11 mouse cellular contexts compared by ENCODE assay signal in genomic region chr5:24713199-24713598, GRCm38 (mm10). TPM values are rescaled to one million over a fixed set of nuclear protein-coding genes. Genes with fewer than 3 reads are reported as not detected.
DNase-seq lines count a peak whose midpoint lies in the region; ATAC-seq and TF ChIP-seq lines count a peak whose summit lies in the region.
"Had no signal": no experiment of that assay in that cellular context is flagged by ENCODE, and none has a peak within 500 bp of the region (broad histone marks: within the 10 kb centered on the region; RNA-seq: fewer than 3 reads in every experiment).

No protein-coding gene starts in this region.

- DNase-seq in forebrain, embryonic 11.5 days (ENCODE audit: low spot score) = no peak
- DNase-seq in left cerebral cortex, postnatal 14 days (ENCODE audit: low spot score in 2 of 2) = peak; percentile 15 to 38
- DNase-seq in left cerebral cortex, adult 8-10 months (ENCODE audit: low spot score in 2 of 2) = no peak
- peak; percentile 48 to 79 for DNase-seq in layer of hippocampus, postnatal 14 days (ENCODE audit: low spot score in 2 of 2)
- no peak for DNase-seq in spleen, adult 12 weeks (ENCODE audit: low spot score)

- no peak for TF ChIP-seq CTCF in intestine, postnatal 0 days (IDR thresholded peaks at IDR 0.05; ENCODE audit: low read depth)

- ATAC-seq in forebrain, embryonic 15.5 days (replicated peaks) = peak; percentile 56; the same call in 1 of the 2 replicates
- no peak for ATAC-seq in forebrain, embryonic 11.5 days (replicated peaks; ENCODE audit: low FRiP score)
- ATAC-seq in cerebellum, adult (ENCODE audit: insufficient number of reproducible peaks, low FRiP score, low TSS enrichment) = peak; percentile 77
- ATAC-seq in intestine, postnatal 0 days = no peak

- H3K4me3 ChIP-seq in forebrain, embryonic 15.5 days = no peak overlapping the region
- no peak overlapping the region for H3K4me3 ChIP-seq in forebrain, embryonic 11.5 days (ENCODE audit: low read depth, low read length)
- H3K4me3 ChIP-seq in intestine, postnatal 0 days (ENCODE audit: low read depth, low read length) = no peak overlapping the region

- H3K9ac ChIP-seq in forebrain, embryonic 15.5 days (replicated peaks) = no peak overlapping the region
- no peak overlapping the region for H3K9ac ChIP-seq in forebrain, embryonic 11.5 days (ENCODE audit: low read length)
- no peak overlapping the region for H3K9ac ChIP-seq in intestine, postnatal 0 days (ENCODE audit: low read depth, low read length)

- no peaks in the 10 kb centered on the region for H3K27me3 ChIP-seq in forebrain, embryonic 15.5 days
- no peaks in the 10 kb centered on the region for H3K27me3 ChIP-seq in forebrain, embryonic 11.5 days (ENCODE audit: control insufficient read depth, insufficient read depth, low read length)
- no peaks in the 10 kb centered on the region for H3K27me3 ChIP-seq in intestine, postnatal 0 days (replicated peaks; ENCODE audit: control insufficient read depth, insufficient read depth, low read length)

- intact Hi-C loops in left cerebral cortex, postnatal 14 days (cut with DNase I) = no loop called here

- H3K9me3 ChIP-seq in forebrain, embryonic 15.5 days = no peaks in the 10 kb centered on the region
- H3K9me3 ChIP-seq in forebrain, embryonic 11.5 days (ENCODE audit: control insufficient read depth, low read length) = no peaks in the 10 kb centered on the region
- H3K9me3 ChIP-seq in intestine, postnatal 0 days (ENCODE audit: control insufficient read depth) = no peaks in the 10 kb centered on the region

- H3K36me3 ChIP-seq in forebrain, embryonic 15.5 days = peaks cover 30% of the 10 kb centered on the region
- no peaks in the 10 kb centered on the region; the same call in 1 of the 2 replicates for H3K36me3 ChIP-seq in forebrain, embryonic 11.5 days (ENCODE audit: control insufficient read depth, insufficient read depth, low read length)
- peaks cover 35% of the 10 kb centered on the region for H3K36me3 ChIP-seq in intestine, postnatal 0 days (ENCODE audit: control insufficient read depth, insufficient read depth)

- H3K4me2 ChIP-seq in forebrain, embryonic 15.5 days (replicated peaks) = no peak overlapping the region
- no peak overlapping the region for H3K4me2 ChIP-seq in forebrain, embryonic 11.5 days (ENCODE audit: low read depth, low read length, severe bottlenecking)
- no peak overlapping the region for H3K4me2 ChIP-seq in intestine, postnatal 0 days (replicated peaks; ENCODE audit: low read depth)

- no peak overlapping the region for H3K27ac ChIP-seq in forebrain, embryonic 15.5 days (replicated peaks)
- H3K27ac ChIP-seq in forebrain, embryonic 11.5 days (ENCODE audit: low read depth, low read length) = no peak overlapping the region
- no peak overlapping the region for H3K27ac ChIP-seq in intestine, postnatal 0 days (ENCODE audit: low read depth, low read length)

- WGBS in forebrain, embryonic 15.5 days = 80% methylated on average over 2 of the region's 2 CpGs
- 90% methylated on average over 2 of the region's 2 CpGs for WGBS in forebrain, embryonic 11.5 days
- WGBS in intestine, postnatal 0 days = 67% methylated on average over 2 of the region's 2 CpGs

- H3K4me1 ChIP-seq in forebrain, embryonic 15.5 days = no peaks in the 10 kb centered on the region
- H3K4me1 ChIP-seq in forebrain, embryonic 11.5 days (replicated peaks; ENCODE audit: control insufficient read depth, insufficient read depth, low read length) = no peaks in the 10 kb centered on the region
- no peaks in the 10 kb centered on the region for H3K4me1 ChIP-seq in intestine, postnatal 0 days (replicated peaks; ENCODE audit: control insufficient read depth, insufficient read depth, low read length)

RNA-seq across cellular contexts. Expression of gene Wdr86, which starts 17.3 kb away (rescaled TPM):
- 4.0 and 4.5 TPM in 2 replicates for polyA plus RNA-seq in forebrain, embryonic 15.5 days (2015; fragmentation: Nextera tagmentation; extraction: Ambion mirVana)
- 13.6 and 16.1 TPM in 2 replicates for polyA plus RNA-seq in forebrain, embryonic 11.5 days (2014; fragmentation: Nextera tagmentation; extraction: Ambion mirVana)
- 1 to 10 TPM; 1.1 to 1.3 TPM for total RNA-seq in left cerebral cortex, postnatal 14 days (2021)
- total RNA-seq in left cerebral cortex, adult 8-10 months (2022) = 1 to 10 TPM in 2 of 4 experiments, under 1 TPM in 2; 0.33 to 2.2 (median 0.99) TPM
- total RNA-seq in layer of hippocampus, postnatal 14 days (2021) = 1 to 10 TPM; 1.1 to 4.7 TPM
- polyA plus RNA-seq in intestine, postnatal 0 days (2015; fragmentation: Nextera tagmentation; extraction: Ambion mirVana) = 2.7 and 2.9 TPM in 2 replicates

RNA-seq across cellular contexts. Expression of gene Nub1, which starts 27.9 kb away (rescaled TPM):
- 59.7 and 61.2 TPM in 2 replicates for polyA plus RNA-seq in forebrain, embryonic 15.5 days (2015; fragmentation: Nextera tagmentation; extraction: Ambion mirVana)
- 33.9 and 34.0 TPM in 2 replicates for polyA plus RNA-seq in forebrain, embryonic 11.5 days (2014; fragmentation: Nextera tagmentation; extraction: Ambion mirVana)
- total RNA-seq in left cerebral cortex, postnatal 14 days (2021) = 10 to 100 TPM; 67.5 to 73.9 TPM
- total RNA-seq in left cerebral cortex, adult 8-10 months (2022) = 10 to 100 TPM; 85.4 to 91.5 (median 86.1) TPM
- total RNA-seq in layer of hippocampus, postnatal 14 days (2021) = 10 to 100 TPM; 66.5 to 67.0 TPM
- polyA plus RNA-seq in intestine, postnatal 0 days (2015; fragmentation: Nextera tagmentation; extraction: Ambion mirVana) = 18.0 and 19.4 TPM in 2 replicates

RNA-seq across cellular contexts. Expression of gene Crygn, which starts 44.6 kb away (rescaled TPM):
- 1.8 TPM in 2 replicates for polyA plus RNA-seq in forebrain, embryonic 15.5 days (2015; fragmentation: Nextera tagmentation; extraction: Ambion mirVana)
- polyA plus RNA-seq in forebrain, embryonic 11.5 days (2014; fragmentation: Nextera tagmentation; extraction: Ambion mirVana) = not detected in 2 replicates
- not detected for total RNA-seq in left cerebral cortex, postnatal 14 days (2021)
- total RNA-seq in left cerebral cortex, adult 8-10 months (2022) = 1 to 10 TPM in 1 of 4 experiments, not detected in 3; 1.5 TPM
- 1 to 10 TPM; 2.3 to 3.3 TPM for total RNA-seq in layer of hippocampus, postnatal 14 days (2021)
- 7.3 and 8.1 TPM in 2 replicates for polyA plus RNA-seq in intestine, postnatal 0 days (2015; fragmentation: Nextera tagmentation; extraction: Ambion mirVana)
- total RNA-seq: left cerebral cortex, postnatal 25 days had no signal
- polyA plus RNA-seq: frontal cortex, adult 2 months; small intestine, adult 2 months had no signal

Comparison
In these comparisons a context has a peak if more than half of its experiments do, and no peak if none do; other contexts are left out.
1. ATAC-seq: peak in forebrain, embryonic 15.5 days (single experiment) and cerebellum, adult (single experiment); none in forebrain, embryonic 11.5 days (single experiment) and intestine, postnatal 0 days (single experiment).
2. DNase-seq: peak in left cerebral cortex, postnatal 14 days (2 of 2) and layer of hippocampus, postnatal 14 days (2 of 2); none in forebrain, embryonic 11.5 days (single experiment), left cerebral cortex, adult 8-10 months (0 of 2) and spleen, adult 12 weeks (single experiment).